In genomic region chr6:83124851-83125312, GRCm38 (mm10) we compare ENCODE assay signal across 8 mouse cellular contexts. TPM values are rescaled to one million over a fixed set of nuclear protein-coding genes. Genes with fewer than 3 reads are reported as not detected.
A peak's percentile ranks its signal among the peaks of the same experiment; 100 is the strongest.
DNase-seq lines count a peak whose midpoint lies in the region; ATAC-seq and TF ChIP-seq lines count a peak whose summit lies in the region.

No protein-coding gene starts in this region.

- peak; percentile 99 for DNase-seq in 416B (ENCODE audit: low read depth)
- DNase-seq in heart, adult 9 months (ENCODE audit: low spot score in 2 of 2): peak; percentile 86 to 93
- DNase-seq in liver: peak; percentile 89
- peak; percentile 89 to 92 for DNase-seq in spleen, postnatal 4 days (ENCODE audit: low spot score in 2 of 2)

- no peaks in the 10 kb centered on the region for H3K27me3 ChIP-seq in embryonic facial prominence, embryonic 15.5 days
- H3K27me3 ChIP-seq in kidney, embryonic 14.5 days (ENCODE audit: control insufficient read depth, insufficient read depth, low read length): no peaks in the 10 kb centered on the region

- no peaks in the 10 kb centered on the region for H3K9me3 ChIP-seq in embryonic facial prominence, embryonic 15.5 days (replicated peaks)
- no peaks in the 10 kb centered on the region for H3K9me3 ChIP-seq in kidney, embryonic 14.5 days (ENCODE audit: control insufficient read depth, low read length)

- peaks cover under 1% of the 10 kb centered on the region; the same call in 1 of the 2 replicates for H3K4me1 ChIP-seq in bone marrow, adult 2 months (ENCODE audit: control insufficient read depth, insufficient read depth, low read length)
- peaks cover 35% of the 10 kb centered on the region for H3K4me1 ChIP-seq in embryonic facial prominence, embryonic 15.5 days
- H3K4me1 ChIP-seq in kidney, embryonic 14.5 days (ENCODE audit: control insufficient read depth, insufficient read depth, low read length): peaks cover 25% of the 10 kb centered on the region

- peak overlapping the region; percentile 90 for H3K4me2 ChIP-seq in embryonic facial prominence, embryonic 15.5 days (replicated peaks)
- H3K4me2 ChIP-seq in kidney, embryonic 14.5 days (replicated peaks; ENCODE audit: low read depth, low read length): peak overlapping the region; percentile 78

- peak overlapping the region; percentile 89 for H3K4me3 ChIP-seq in bone marrow, adult 2 months (replicated peaks; ENCODE audit: control insufficient read depth, low read depth, low read length)
- H3K4me3 ChIP-seq in embryonic facial prominence, embryonic 15.5 days (replicated peaks): peak overlapping the region; percentile 84
- H3K4me3 ChIP-seq in kidney, embryonic 14.5 days (ENCODE audit: low read length): peak overlapping the region; percentile 59

- TF ChIP-seq POLR2A in bone marrow, adult 2 months (IDR thresholded peaks at IDR 0.05; ENCODE audit: borderline replicate concordance, control insufficient read depth, low read depth, low read length): peak; percentile 73; the same call in 1 of the 2 replicates

- no peak for TF ChIP-seq CTCF in bone marrow, adult 2 months (IDR thresholded peaks at IDR 0.05; ENCODE audit: control insufficient read depth, insufficient read depth, low read length)

- ATAC-seq in embryonic facial prominence, embryonic 15.5 days (ENCODE audit: insufficient number of reproducible peaks, low FRiP score, low TSS enrichment, low read depth): no peak
- no peak; the same call in 1 of the 2 replicates for ATAC-seq in kidney, embryonic 14.5 days (ENCODE audit: low FRiP score, low TSS enrichment)
- peak; percentile 84 for ATAC-seq in monocyte, adult 5-6 weeks (replicated peaks; ENCODE audit: insufficient number of reproducible peaks, low FRiP score, low TSS enrichment, poor library complexity, severe bottlenecking)

- peak overlapping the region; percentile 80 for H3K27ac ChIP-seq in bone marrow, adult 2 months (ENCODE audit: control insufficient read depth, insufficient read depth, low read depth, low read length, poor library complexity)
- H3K27ac ChIP-seq in embryonic facial prominence, embryonic 15.5 days (replicated peaks): peak overlapping the region; percentile 85
- peak overlapping the region; percentile 43; the same call in 1 of the 2 replicates for H3K27ac ChIP-seq in kidney, embryonic 14.5 days (ENCODE audit: low read depth, low read length)

- peak overlapping the region; percentile 64 for H3K9ac ChIP-seq in embryonic facial prominence, embryonic 15.5 days
- H3K9ac ChIP-seq in kidney, embryonic 14.5 days (ENCODE audit: low read depth, low read length): peak overlapping the region; percentile 59

- no peaks in the 10 kb centered on the region for H3K36me3 ChIP-seq in embryonic facial prominence, embryonic 15.5 days
- H3K36me3 ChIP-seq in kidney, embryonic 14.5 days (ENCODE audit: control insufficient read depth, insufficient read depth, low read length): no peaks in the 10 kb centered on the region

- WGBS in bone marrow, adult 2 months: under 1% methylated on average over 30 of the region's 30 CpGs
- WGBS in embryonic facial prominence, embryonic 15.5 days: under 1% methylated on average over 30 of the region's 30 CpGs
- under 1% methylated on average over 30 of the region's 30 CpGs for WGBS in kidney, embryonic 14.5 days

RNA-seq across cellular contexts. Expression of gene Ino80b, which starts 0.3 kb away (rescaled TPM):
- polyA plus RNA-seq in bone marrow, adult 2 months (2011; ENCODE audit: insufficient read depth, insufficient read length, low replicate concordance, missing spikeins): 6.6 and 16.6 TPM in 2 replicates
- 18.2 and 18.5 TPM in 2 replicates for polyA plus RNA-seq in embryonic facial prominence, embryonic 15.5 days (2015; fragmentation: Nextera tagmentation; extraction: Ambion mirVana)
- 18.8 and 20.0 TPM in 2 replicates for polyA plus RNA-seq in kidney, embryonic 14.5 days (2014; fragmentation: Nextera tagmentation; extraction: Ambion mirVana)
- 25.0 to 53.9 TPM (median 41.3 TPM) in 3 replicates for total RNA-seq in monocyte, adult 5-6 weeks (2017)

RNA-seq across cellular contexts. Expression of gene Wbp1, which starts 3.5 kb away (rescaled TPM):
- 30.0 and 41.2 TPM in 2 replicates for polyA plus RNA-seq in bone marrow, adult 2 months (2011; ENCODE audit: insufficient read depth, insufficient read length, low replicate concordance, missing spikeins)
- 109 and 113 TPM in 2 replicates for polyA plus RNA-seq in embryonic facial prominence, embryonic 15.5 days (2015; fragmentation: Nextera tagmentation; extraction: Ambion mirVana)
- polyA plus RNA-seq in kidney, embryonic 14.5 days (2014; fragmentation: Nextera tagmentation; extraction: Ambion mirVana): 123 and 125 TPM in 2 replicates
- 45.0 to 60.1 TPM (median 53.4 TPM) in 3 replicates for total RNA-seq in monocyte, adult 5-6 weeks (2017)

RNA-seq across cellular contexts. Expression of gene Mogs, which starts 9.6 kb away (rescaled TPM):
- polyA plus RNA-seq in bone marrow, adult 2 months (2011; ENCODE audit: insufficient read depth, insufficient read length, low replicate concordance, missing spikeins): 20.6 and 29.6 TPM in 2 replicates
- 50.7 and 52.6 TPM in 2 replicates for polyA plus RNA-seq in embryonic facial prominence, embryonic 15.5 days (2015; fragmentation: Nextera tagmentation; extraction: Ambion mirVana)
- 37.8 and 57.4 TPM in 2 replicates for polyA plus RNA-seq in kidney, embryonic 14.5 days (2014; fragmentation: Nextera tagmentation; extraction: Ambion mirVana)
- total RNA-seq in monocyte, adult 5-6 weeks (2017): 24.8 to 42.1 TPM (median 28.8 TPM) in 3 replicates

RNA-seq across cellular contexts. Expression of gene Rtkn, which starts 10.4 kb away (rescaled TPM):
- polyA plus RNA-seq in bone marrow, adult 2 months (2011; ENCODE audit: insufficient read depth, insufficient read length, low replicate concordance, missing spikeins): 1.3 and 1.6 TPM in 2 replicates
- 62.8 and 63.2 TPM in 2 replicates for polyA plus RNA-seq in embryonic facial prominence, embryonic 15.5 days (2015; fragmentation: Nextera tagmentation; extraction: Ambion mirVana)
- 14.9 and 18.0 TPM in 2 replicates for polyA plus RNA-seq in kidney, embryonic 14.5 days (2014; fragmentation: Nextera tagmentation; extraction: Ambion mirVana)
- total RNA-seq in monocyte, adult 5-6 weeks (2017): 0.96 to 2.7 TPM (median 1.0 TPM) in 3 replicates

RNA-seq across cellular contexts. Expression of gene Mrpl53, which starts 16.0 kb away (rescaled TPM):
- 20.2 and 49.7 TPM in 2 replicates for polyA plus RNA-seq in bone marrow, adult 2 months (2011; ENCODE audit: insufficient read depth, insufficient read length, low replicate concordance, missing spikeins)
- polyA plus RNA-seq in embryonic facial prominence, embryonic 15.5 days (2015; fragmentation: Nextera tagmentation; extraction: Ambion mirVana): 121 and 136 TPM in 2 replicates
- polyA plus RNA-seq in kidney, embryonic 14.5 days (2014; fragmentation: Nextera tagmentation; extraction: Ambion mirVana): 139 and 169 TPM in 2 replicates
- 4.4 to 38.2 TPM (median 19.3 TPM) in 3 replicates for total RNA-seq in monocyte, adult 5-6 weeks (2017)
